Mouse (Mus musculus): ENCODE data around the gene Pak1ip1.

- TF ChIP-seq CTCF (IDR thresholded peaks at IDR 0.05; ENCODE audit: borderline replicate concordance, control insufficient read depth, extremely low read depth, insufficient read depth, low read length, poor library complexity) = no peak
- no peak for TF ChIP-seq POLR2A (IDR thresholded peaks at IDR 0.05; ENCODE audit: control insufficient read depth, extremely low read depth, insufficient read depth, low read length, poor library complexity)
Measured at GRCm38 (mm10) chr13:41016797-41017405, 16.1 kb downstream of the Pak1ip1 start.
